Mouse (Mus musculus) E14TG2a.4 (cell line): ENCODE results near the gene C2cd4d.

Experiments used
- CTCF ChIP-seq: conservative IDR thresholded peaks from 2 replicates; pipeline ENCODE4 v1.5.1; 2014; ENCODE audit warnings: low read length
- POU5F1 ChIP-seq: IDR thresholded peaks from 2 replicates; pipeline ENCODE4 v1.6.1; 2014; ENCODE audit warnings: low read length, borderline replicate concordance

GRCm38 (mm10) chr3:94393049-94393448 lies 30.8 kb downstream of the C2cd4d start:
- no peak for TF ChIP-seq CTCF
- TF ChIP-seq POU5F1 = no peak
